Mouse (Mus musculus) CH12.LX (cell line): Measurements from ENCODE around the gene 9130213A22Rik. TPM values are rescaled to one million over a fixed set of nuclear protein-coding genes. Genes with fewer than 3 reads are reported as not detected.

Experiments
- DNase-seq: peaks from one replicate; pipeline ENCODE4 v3.0.0-alpha.2; 2013; ENCODE audit errors: extremely low read depth
- H3K27ac ChIP-seq: 2 replicates; pipeline ENCODE4 v1.5.1; 2012; ENCODE audit warnings: low read depth, mild to moderate bottlenecking, control low read depth, moderate library complexity; ENCODE audit not compliant: insufficient read depth
- H3K27me3 ChIP-seq: replicated peaks from 2 replicates; pipeline ENCODE3; 2012; ENCODE audit warnings: inconsistent platforms
- H3K36me3 ChIP-seq, 2 experiments: replicated peaks in 1 of 2; 2 replicates each; pipeline versions ENCODE3 to v1.6.1; 2012; ENCODE audit warnings: inconsistent platforms in 1 of 2, low read length in 1 of 2, mild to moderate bottlenecking in 1 of 2, mixed read lengths in 1 of 2, moderate library complexity in 1 of 2; ENCODE audit not compliant: control insufficient read depth in 1 of 2, insufficient read depth in 1 of 2
- H3K4me1 ChIP-seq, 2 experiments: 2 replicates each; pipeline ENCODE4 v1.6.1; 2012; ENCODE audit warnings: inconsistent platforms in 1 of 2, moderate library complexity in 1 of 2; ENCODE audit not compliant: insufficient read depth in 2 of 2, control insufficient read depth in 1 of 2
- H3K4me2 ChIP-seq: 2 replicates; pipeline ENCODE4 v1.6.1; 2012; ENCODE audit warnings: low read depth, mild to moderate bottlenecking, control low read depth; ENCODE audit not compliant: poor library complexity, insufficient read depth, severe bottlenecking
- H3K4me3 ChIP-seq, 3 experiments: fragments of 150-350 bp in 1 of 3; sonication (generic) in 1 of 3; replicated peaks in 1 of 3; 2 replicates each; pipeline versions ENCODE3 to v1.5.1; 2011 to 2012; ENCODE audit warnings: low read depth in 2 of 3, low read length in 2 of 3, mild to moderate bottlenecking in 2 of 3, moderate library complexity in 2 of 3, control low read depth in 1 of 3, improper control_type of control experiment in 1 of 3, inconsistent platforms in 1 of 3, mixed read lengths in 1 of 3; ENCODE audit not compliant: poor library complexity in 1 of 3
- H3K79me2 ChIP-seq: replicated peaks from 2 replicates; pipeline ENCODE4 v1.6.1; 2012; ENCODE audit warnings: mild to moderate bottlenecking, moderate library complexity; ENCODE audit not compliant: control insufficient read depth, poor library complexity, insufficient read depth, severe bottlenecking; ENCODE audit errors: extremely low read depth
- H3K9ac ChIP-seq: 2 replicates; pipeline ENCODE4 v1.6.1; 2012; ENCODE audit warnings: low read depth, mild to moderate bottlenecking, control low read depth, moderate library complexity; ENCODE audit not compliant: insufficient read depth
- H3K9me3 ChIP-seq: replicated peaks from 2 replicates; pipeline ENCODE3; 2012; ENCODE audit warnings: low read length, inconsistent platforms, mixed read lengths
- CHD2 ChIP-seq: IDR thresholded peaks from 2 replicates; pipeline ENCODE4 v1.6.1; 2011; ENCODE audit warnings: low read length, improper control_type of control experiment
- E2F4 ChIP-seq: IDR thresholded peaks from 2 replicates; pipeline ENCODE4 v1.6.1; 2011; ENCODE audit warnings: low read depth, low read length, improper control_type of control experiment; ENCODE audit not compliant: insufficient replicate concordance
- EP300 ChIP-seq: IDR thresholded peaks from 2 replicates; pipeline ENCODE4 v1.6.1; 2011; ENCODE audit warnings: low read length, improper control_type of control experiment
- ETS1 ChIP-seq: conservative IDR thresholded peaks from 2 replicates; pipeline ENCODE4 v1.6.1; 2012; ENCODE audit warnings: low read depth, mild to moderate bottlenecking, inconsistent platforms, low read length, improper control_type of control experiment, moderate library complexity
- HCFC1 ChIP-seq: IDR thresholded peaks from 2 replicates; pipeline ENCODE4 v1.6.1; 2012; ENCODE audit warnings: low read depth, mild to moderate bottlenecking, inconsistent platforms, low read length, improper control_type of control experiment
- KAT2A ChIP-seq: IDR thresholded peaks from 2 replicates; pipeline ENCODE4 v1.6.1; 2012; ENCODE audit warnings: low read length, improper control_type of control experiment, inconsistent platforms; ENCODE audit not compliant: insufficient replicate concordance
- POLR2AphosphoS2 ChIP-seq: IDR thresholded peaks from 2 replicates; pipeline ENCODE4 v1.6.1; 2011; ENCODE audit warnings: low read depth, low read length, improper control_type of control experiment
- RCOR1 ChIP-seq: conservative IDR thresholded peaks from 2 replicates; pipeline ENCODE4 v1.6.1; 2012; ENCODE audit warnings: low read depth, mild to moderate bottlenecking, inconsistent platforms, low read length, improper control_type of control experiment
- SIN3A ChIP-seq: IDR thresholded peaks from 2 replicates; pipeline ENCODE4 v1.6.1; 2012; ENCODE audit warnings: low read length, improper control_type of control experiment, inconsistent platforms
- TBP ChIP-seq: conservative IDR thresholded peaks from 2 replicates; pipeline ENCODE4 v1.6.1; 2011; ENCODE audit warnings: low read depth, low read length, improper control_type of control experiment
- USF1 ChIP-seq: IDR thresholded peaks from 2 replicates; pipeline ENCODE4 v1.6.1; 2014; ENCODE audit warnings: low read depth, mild to moderate bottlenecking, inconsistent platforms, low read length, improper control_type of control experiment
- ZMIZ1 ChIP-seq: IDR thresholded peaks from 2 replicates; pipeline ENCODE4 v1.6.1; 2012; ENCODE audit warnings: low read depth, mild to moderate bottlenecking, inconsistent platforms, low read length, improper control_type of control experiment
- ZNF384 ChIP-seq: IDR thresholded peaks from 2 replicates; pipeline ENCODE4 v1.6.1; 2012; ENCODE audit warnings: low read depth, low read length, improper control_type of control experiment, inconsistent platforms
- dilution Hi-C: fragments of 300-500 bp; cut with MboI; formaldehyde crosslinking; loops from 2 replicates; pipeline ENCODE4 v1.14.3; 2020; ENCODE audit warnings: low sequenced_read_pairs; ENCODE audit not compliant: extremely low pct_unique_long_range_greater_than_20kb, extremely low pct_ligation_motif_present
- in situ Hi-C: fragments of 300-500 bp; cut with MboI; formaldehyde crosslinking; loops from 3 replicates; pipeline ENCODE4 v1.14.3; 2019; ENCODE audit warnings: low sequenced_read_pairs, low pct_ligation_motif_present, low pct_unique_long_range_greater_than_20kb, mixed read lengths
- polyA plus RNA-seq: library from polyadenylated mRNA; unstranded; fragments of >175 nt; gene quantifications from 2 replicates; pipeline ENCODE4 v1.2.1, GENCODE M21; 2012; ENCODE audit warnings: low read depth; ENCODE audit not compliant: insufficient read length
- total RNA-seq, 2 experiments: library from RNA; depleted of rRNA; stranded (reverse); fragments of 300-350 nt in 1 of 2; fragments of >200 nt in 1 of 2; gene quantifications; 2 replicates each; pipeline ENCODE4 v1.2.3; 2012 to 2014

Gene 9130213A22Rik
- total and polyA plus RNA-seq, 3 experiments, result not detected

- H3K27ac ChIP-seq, result no peak overlapping the region
Measured at GRCm38 (mm10) chr11:69087082-69087481, 35.3 kb downstream of the 9130213A22Rik start.

GRCm38 (mm10) chr11:69086390-69086789, 36.0 kb downstream of the 9130213A22Rik start:
- no peak for DNase-seq
- H3K4me2 ChIP-seq, result no peak overlapping the region
- H3K9ac ChIP-seq, result no peak overlapping the region
- peaks cover 33% of the 10 kb centered on the region for H3K27me3 ChIP-seq
- no peak overlapping the region for H3K27ac ChIP-seq
- in situ Hi-C loops (loop anchor here (25.0 kb wide), 1 partner anchor 926 kb away; the partner anchor contains the start of genes Acadvl, Dlg4 and Dvl2), dilution Hi-C loops (no loop called here)
- H3K4me1 ChIP-seq, result peaks cover 19 to 39% of the 10 kb centered on the region in 2 experiments
- H3K9me3 ChIP-seq, result peaks cover 4% of the 10 kb centered on the region
- H3K36me3 ChIP-seq, result peaks cover 13 to 21% of the 10 kb centered on the region in 2 experiments
- no peak for TF ChIP-seq EP300
- TF ChIP-seq TBP, result no peak
- no peak for TF ChIP-seq CHD2
- no peak for TF ChIP-seq KAT2A
- TF ChIP-seq HCFC1, result no peak
- no peak for TF ChIP-seq SIN3A
- TF ChIP-seq, all 38 proteins: peak for 0
- H3K4me3 ChIP-seq, result no peak overlapping the region
- peaks cover 29% of the 10 kb centered on the region for H3K79me2 ChIP-seq

More at GRCm38 (mm10) chr11:69087082-69087481, 35.3 kb downstream of the 9130213A22Rik start:
- Histone ChIP-seq H3K79me2 (peaks cover 29% of the 10 kb centered on the region), H3K4me3 (no peak overlapping the region), H3K36me3 (peaks cover 18 to 28% of the 10 kb centered on the region in 2 experiments), H3K4me2 (no peak overlapping the region), H3K4me1 (peaks cover 18 to 41% of the 10 kb centered on the region in 2 experiments), H3K27me3 (peaks cover 29% of the 10 kb centered on the region), H3K9me3 (peaks cover 4% of the 10 kb centered on the region), H3K9ac (no peak overlapping the region)
- dilution Hi-C loops (no loop called here), in situ Hi-C loops (loop anchor here (25.0 kb wide), 1 partner anchor 925 kb away; the partner anchor contains the start of genes Acadvl, Dlg4 and Dvl2)
- no peak for DNase-seq
- no peak for TF ChIP-seq RCOR1

GRCm38 (mm10) chr11:69085608-69086007, 36.8 kb downstream of the 9130213A22Rik start:
- no peak overlapping the region for H3K4me3 ChIP-seq
- H3K4me1 ChIP-seq, result peaks cover 19 to 34% of the 10 kb centered on the region in 2 experiments
- TF ChIP-seq E2F4 (no peak), POLR2AphosphoS2 (no peak), EP300 (no peak), ETS1 (no peak), USF1 (no peak), ZMIZ1 (no peak), ZNF384 (no peak), HCFC1 (no peak), SIN3A (no peak)
- H3K9ac ChIP-seq, result no peak overlapping the region
- H3K27ac ChIP-seq, result no peak overlapping the region
- peaks cover 33% of the 10 kb centered on the region for H3K27me3 ChIP-seq
- in situ Hi-C loops (loop anchor here (25.0 kb wide), 1 partner anchor 927 kb away; the partner anchor contains the start of genes Acadvl, Dlg4 and Dvl2), dilution Hi-C loops (no loop called here)
- H3K36me3 ChIP-seq, result peaks cover 11 to 13% of the 10 kb centered on the region in 2 experiments
- H3K9me3 ChIP-seq, result peaks cover 4% of the 10 kb centered on the region
- peaks cover 21% of the 10 kb centered on the region for H3K79me2 ChIP-seq
- DNase-seq, result no peak
- H3K4me2 ChIP-seq, result no peak overlapping the region
